Mouse (Mus musculus) MEL (cell line): ENCODE data around the gene Tll2. TPM values are rescaled to one million over a fixed set of nuclear protein-coding genes. Genes with fewer than 3 reads are reported as not detected.

Experiments
- DNase-seq: peaks from one replicate; pipeline ENCODE4 v3.0.0; 2011; ENCODE audit warnings: low read depth, low spot score
- H3K27ac ChIP-seq: 2 replicates; pipeline ENCODE4 v1.5.1; 2012; ENCODE audit warnings: low read depth, mild to moderate bottlenecking, control low read depth, low read length, moderate library complexity; ENCODE audit not compliant: control insufficient read depth
- H3K27me3 ChIP-seq, 2 experiments: fragments of 150-350 bp in 1 of 2; sonication (generic) in 1 of 2; 2 replicates each; pipeline ENCODE4 v1.6.1; 2012; ENCODE audit warnings: low read length in 2 of 2, mild to moderate bottlenecking in 2 of 2, improper control_type of control experiment in 1 of 2, moderate library complexity in 1 of 2; ENCODE audit not compliant: insufficient read depth in 2 of 2, control insufficient read depth in 1 of 2
- H3K36me3 ChIP-seq, 2 experiments: 2 replicates each; pipeline ENCODE4 v1.6.1; 2012 to 2014; ENCODE audit warnings: low read length in 2 of 2, improper control_type of control experiment in 1 of 2, inconsistent platforms in 1 of 2, mild to moderate bottlenecking in 1 of 2; ENCODE audit not compliant: insufficient read depth in 2 of 2, control insufficient read depth in 1 of 2
- H3K4me1 ChIP-seq, 2 experiments: fragments of 150-350 bp in 1 of 2; sonication (generic) in 1 of 2; 2 replicates each; pipeline ENCODE4 v1.6.1; 2012; ENCODE audit warnings: low read length in 2 of 2, improper control_type of control experiment in 1 of 2, mild to moderate bottlenecking in 1 of 2; ENCODE audit not compliant: insufficient read depth in 2 of 2, control insufficient read depth in 1 of 2
- H3K4me3 ChIP-seq, 2 experiments: fragments of 150-350 bp in 1 of 2; sonication (generic) in 1 of 2; 2 replicates each; pipeline ENCODE4 v1.5.1; 2012; ENCODE audit warnings: low read depth in 2 of 2, low read length in 2 of 2, mild to moderate bottlenecking in 2 of 2, moderate library complexity in 2 of 2, control low read depth in 1 of 2, improper control_type of control experiment in 1 of 2; ENCODE audit not compliant: control insufficient read depth in 1 of 2, insufficient read depth in 1 of 2
- H3K79me2 ChIP-seq: 2 replicates; pipeline ENCODE4 v1.6.1; 2012; ENCODE audit warnings: mild to moderate bottlenecking, low read length, moderate library complexity; ENCODE audit not compliant: control insufficient read depth, poor library complexity, insufficient read depth
- H3K9ac ChIP-seq: 2 replicates; pipeline ENCODE4 v1.6.1; 2012; ENCODE audit warnings: low read depth, mild to moderate bottlenecking, control low read depth, low read length, moderate library complexity; ENCODE audit not compliant: control insufficient read depth, poor library complexity, severe bottlenecking
- H3K9me3 ChIP-seq: fragments of 150-350 bp; sonication (generic); replicated peaks from 2 replicates; pipeline ENCODE4 v1.6.1; 2012; ENCODE audit warnings: mild to moderate bottlenecking, low read length, improper control_type of control experiment, moderate library complexity; ENCODE audit not compliant: insufficient read depth
- BHLHE40 ChIP-seq: IDR thresholded peaks from 2 replicates; pipeline ENCODE4 v1.6.1; 2012; ENCODE audit warnings: low read depth, mild to moderate bottlenecking, inconsistent platforms, low read length, improper control_type of control experiment, borderline replicate concordance
- CTCF ChIP-seq, 3 experiments: IDR thresholded peaks in 2 of 3; conservative IDR thresholded peaks in 1 of 3; 2 replicates each; pipeline ENCODE4 v1.5.1; 2011 to 2012; ENCODE audit warnings: low read length in 3 of 3, low read depth in 2 of 3, mild to moderate bottlenecking in 2 of 3, improper control_type of control experiment in 1 of 3, inconsistent platforms in 1 of 3, mixed read lengths in 1 of 3, moderate library complexity in 1 of 3; ENCODE audit not compliant: control insufficient read depth in 1 of 3, insufficient read depth in 1 of 3, poor library complexity in 1 of 3, severe bottlenecking in 1 of 3
- E2F4 ChIP-seq: IDR thresholded peaks from 2 replicates; pipeline ENCODE4 v1.6.1; 2011; ENCODE audit warnings: low read depth, low read length, improper control_type of control experiment, borderline replicate concordance
- ETS1 ChIP-seq: IDR thresholded peaks from 2 replicates; pipeline ENCODE4 v1.6.1; 2012; ENCODE audit warnings: low read depth, mild to moderate bottlenecking, inconsistent platforms, low read length, improper control_type of control experiment, moderate library complexity
- KAT2A ChIP-seq: conservative IDR thresholded peaks from 2 replicates; pipeline ENCODE4 v1.6.1; 2012; ENCODE audit warnings: low read depth, low read length, improper control_type of control experiment, inconsistent platforms
- MEF2A ChIP-seq: IDR thresholded peaks from 2 replicates; pipeline ENCODE4 v1.6.1; 2014; ENCODE audit warnings: low read depth, mild to moderate bottlenecking, inconsistent platforms, low read length, improper control_type of control experiment; ENCODE audit not compliant: poor library complexity, insufficient replicate concordance, severe bottlenecking; ENCODE audit errors: extremely low read depth
- MYC ChIP-seq: IDR thresholded peaks from 2 replicates; pipeline ENCODE4 v1.6.1; 2011; ENCODE audit warnings: low read depth, mild to moderate bottlenecking, low read length, improper control_type of control experiment, moderate library complexity
- NELFE ChIP-seq: IDR thresholded peaks from 2 replicates; pipeline ENCODE4 v1.6.1; 2011; ENCODE audit warnings: low read depth, low read length, improper control_type of control experiment
- NRF1 ChIP-seq: IDR thresholded peaks from 2 replicates; pipeline ENCODE4 v1.6.1; 2014; ENCODE audit warnings: low read depth, mild to moderate bottlenecking, inconsistent platforms, low read length, improper control_type of control experiment, moderate library complexity; ENCODE audit not compliant: poor library complexity, insufficient read depth, severe bottlenecking
- POLR2A ChIP-seq, 2 experiments: IDR thresholded peaks; 2 replicates each; pipeline ENCODE4 v1.6.1; 2011 to 2012; ENCODE audit warnings: low read length in 2 of 2, mild to moderate bottlenecking in 2 of 2, control low read depth in 1 of 2, improper control_type of control experiment in 1 of 2, low read depth in 1 of 2, moderate library complexity in 1 of 2; ENCODE audit not compliant: control insufficient read depth in 1 of 2, insufficient read depth in 1 of 2, poor library complexity in 1 of 2
- POLR2AphosphoS2 ChIP-seq: IDR thresholded peaks from 2 replicates; pipeline ENCODE4 v1.6.1; 2011; ENCODE audit warnings: low read length, improper control_type of control experiment
- POLR2AphosphoS5 ChIP-seq: IDR thresholded peaks from 2 replicates; pipeline ENCODE4 v1.6.1; 2012; ENCODE audit warnings: low read depth, borderline replicate concordance, mild to moderate bottlenecking, inconsistent platforms, low read length, moderate library complexity, mixed read lengths
- RAD21 ChIP-seq: IDR thresholded peaks from 2 replicates; pipeline ENCODE4 v1.6.1; 2011; ENCODE audit warnings: mild to moderate bottlenecking, low read depth, low read length, improper control_type of control experiment
- RCOR1 ChIP-seq: IDR thresholded peaks from 2 replicates; pipeline ENCODE4 v1.6.1; 2012; ENCODE audit warnings: low read depth, mild to moderate bottlenecking, inconsistent platforms, low read length, improper control_type of control experiment
- SMC3 ChIP-seq: IDR thresholded peaks from 2 replicates; pipeline ENCODE4 v1.6.1; 2011; ENCODE audit warnings: low read depth, low read length, improper control_type of control experiment
- USF2 ChIP-seq, 2 experiments: IDR thresholded peaks; 2 replicates each; pipeline ENCODE4 v1.6.1; 2011 to 2012; ENCODE audit warnings: improper control_type of control experiment in 2 of 2, low read length in 2 of 2, borderline replicate concordance in 1 of 2, inconsistent platforms in 1 of 2, low read depth in 1 of 2, mild to moderate bottlenecking in 1 of 2; ENCODE audit not compliant: insufficient read depth in 1 of 2
- ZC3H11A ChIP-seq: IDR thresholded peaks from 2 replicates; pipeline ENCODE4 v1.6.1; 2012; ENCODE audit warnings: low read depth, mild to moderate bottlenecking, inconsistent platforms, low read length, improper control_type of control experiment
- ZKSCAN1 ChIP-seq: IDR thresholded peaks from 2 replicates; pipeline ENCODE4 v1.6.1; 2012; ENCODE audit warnings: low read depth, mild to moderate bottlenecking, inconsistent platforms, low read length, improper control_type of control experiment, moderate library complexity
- polyA plus RNA-seq, 2 experiments: library from polyadenylated mRNA; stranded (reverse) in 1 of 2; unstranded in 1 of 2; fragments of >175 nt in 1 of 2; fragments of >200 nt in 1 of 2; gene quantifications; 2 replicates each; pipeline versions ENCODE4 v1.2.1 to v1.2.4; 2012; ENCODE audit warnings: low replicate concordance in 2 of 2, low read depth in 1 of 2; ENCODE audit not compliant: insufficient read length in 2 of 2, insufficient read depth in 1 of 2, missing spikeins in 1 of 2
- total RNA-seq: library from RNA; depleted of rRNA; stranded (reverse); fragments of 300-350 nt; gene quantifications from 2 replicates; pipeline ENCODE4 v1.2.3, GENCODE M21; 2012

Tll2 gene
- total and polyA plus RNA-seq, 3 experiments, result not detected

DNA sequence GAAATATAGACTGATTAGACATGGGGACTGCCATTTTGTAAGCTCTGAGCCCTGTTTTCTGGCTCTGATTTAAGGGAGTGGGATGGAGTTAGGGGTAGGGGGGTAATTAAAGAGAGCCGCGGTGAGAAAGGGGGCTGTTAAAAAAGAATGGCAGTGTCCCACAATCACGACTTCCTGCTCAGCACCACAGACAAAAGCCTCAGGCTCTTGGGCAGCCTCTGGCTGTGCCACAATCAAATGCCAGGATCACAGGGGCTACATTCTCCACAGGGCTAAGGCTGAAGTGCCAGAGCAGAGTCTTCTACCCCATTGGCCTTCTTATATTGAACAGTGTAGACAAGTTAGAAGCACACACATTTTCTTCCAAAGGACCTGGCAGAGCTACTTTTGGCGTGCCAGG lies 118.7 kb downstream of the Tll2 start:
- no peak overlapping the region for H3K27ac ChIP-seq
- H3K27me3 ChIP-seq, result peaks cover 0 to 3% of the 10 kb centered on the region in 2 experiments; a peak in 2 of 4 replicates
- H3K9me3 ChIP-seq, result no peaks in the 10 kb centered on the region
- H3K9ac ChIP-seq, result no peak overlapping the region
- TF ChIP-seq USF2 (IDR thresholded peaks at IDR 0.05; ENCODE audit: borderline replicate concordance in 1 of 2, insufficient read depth in 1 of 2, low read depth in 1 of 2, low read length in 2 of 2) (no peak), POLR2AphosphoS2 (no peak), E2F4 (no peak), POLR2AphosphoS5 (no peak), MYC (no peak), ETS1 (no peak), BHLHE40 (no peak), RCOR1 (no peak), NELFE (no peak), NRF1 (no peak), POLR2A (IDR thresholded peaks at IDR 0.05; ENCODE audit: control insufficient read depth in 1 of 2, insufficient read depth in 1 of 2, low read depth in 1 of 2, low read length in 2 of 2, poor library complexity in 1 of 2) (no peak)
- no peaks in the 10 kb centered on the region for H3K36me3 ChIP-seq
- no peaks in the 10 kb centered on the region for H3K4me1 ChIP-seq
- H3K79me2 ChIP-seq, result no peaks in the 10 kb centered on the region
- DNase-seq, result no peak
- no peak overlapping the region for H3K4me3 ChIP-seq

DNA sequence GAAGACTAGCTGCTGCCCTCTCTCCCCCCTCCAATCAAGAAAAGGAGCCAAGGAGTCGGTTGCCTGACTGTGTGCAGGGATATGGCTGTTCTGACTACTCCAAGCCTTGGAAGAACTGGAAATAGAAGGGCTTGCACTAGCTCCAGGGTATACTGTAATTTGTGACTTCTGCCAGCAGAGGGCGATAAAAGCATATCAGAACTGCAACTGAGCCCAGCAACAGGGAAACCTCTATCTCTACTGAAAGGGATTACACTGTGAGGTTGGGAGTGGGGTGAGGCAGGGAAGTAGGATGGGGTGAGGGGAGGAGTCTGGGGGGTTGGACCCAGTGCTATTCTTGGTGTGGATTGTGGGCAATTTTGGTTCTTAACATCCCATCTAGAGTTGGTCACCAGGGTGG lies 119.9 kb downstream of the Tll2 start:
- TF ChIP-seq MYC, result no peak
- no peak for TF ChIP-seq ZKSCAN1
- peak; percentile 66 to 82 (median 72) for TF ChIP-seq CTCF (IDR thresholded peaks at IDR 0.05 in 2 of 3, conservative IDR thresholded peaks at IDR 0.05 in 1 of 3; ENCODE audit: control insufficient read depth in 1 of 3, insufficient read depth in 1 of 3, low read depth in 2 of 3, low read length in 3 of 3, poor library complexity in 1 of 3, severe bottlenecking in 1 of 3)
- TF ChIP-seq ZC3H11A, result peak; percentile 42
- no peak for TF ChIP-seq MEF2A
- TF ChIP-seq BHLHE40, result no peak
- TF ChIP-seq SMC3, result peak; percentile 54
- peak; percentile 73 for TF ChIP-seq RAD21
- no peak for TF ChIP-seq KAT2A
- H3K36me3 ChIP-seq, result no peaks in the 10 kb centered on the region
- no peak overlapping the region for H3K4me3 ChIP-seq
- peak; percentile 72 for DNase-seq
- no peak overlapping the region for H3K9ac ChIP-seq
- no peaks in the 10 kb centered on the region for H3K4me1 ChIP-seq
- H3K9me3 ChIP-seq, result no peaks in the 10 kb centered on the region
- no peaks in the 10 kb centered on the region for H3K79me2 ChIP-seq
- H3K27me3 ChIP-seq, result peaks cover 0 to 3% of the 10 kb centered on the region in 2 experiments; a peak in 2 of 4 replicates
- no peak overlapping the region for H3K27ac ChIP-seq
